Mouse (Mus musculus) central nervous system, embryonic 11.5 days (tissue): ENCODE measurements around the gene Card11. TPM values are rescaled to one million over a fixed set of nuclear protein-coding genes. Genes with fewer than 3 reads are reported as not detected.

Source experiments
- polyA plus RNA-seq: library from polyadenylated mRNA; depleted of rRNA; stranded (reverse); fragments of >200 nt; gene quantifications from 2 replicates; pipeline ENCODE4 v1.2.3, GENCODE M21; 2012; rRNA removed

Gene Card11
- polyA plus RNA-seq, result 0.08 and 0.19 TPM in 2 replicates

GRCm38 (mm10) chr5:141000349-141000748 is at the start of gene Card11:
Gene Card11, minus strand, starts transcription at chr5:141000582.

GRCm38 (mm10) chr5:140830314-140831063 is 169.9 kb downstream of the Card11 start, which contains the start of gene Gna12:
Gene Gna12, minus strand, starts transcription at chr5:140830431.

Other genes starting within 250 kb of the Card11 start
- gene Gna12, start 170.2 kb downstream of the Card11 start, polyA plus RNA-seq, result 49.9 and 71.1 TPM in 2 replicates
- 2.7 and 4.1 TPM in 2 replicates for gene Sdk1, start 240.9 kb upstream of the Card11 start, polyA plus RNA-seq